Mouse (Mus musculus) spleen, postnatal 10 days (tissue): ENCODE data around the gene Lef1.

Experiments used
- DNase-seq, 2 experiments: peaks; one replicate each; pipeline ENCODE4 v3.0.0; 2021 to 2022; ENCODE audit warnings: low spot score in 2 of 2

Lef1 gene

DNA sequence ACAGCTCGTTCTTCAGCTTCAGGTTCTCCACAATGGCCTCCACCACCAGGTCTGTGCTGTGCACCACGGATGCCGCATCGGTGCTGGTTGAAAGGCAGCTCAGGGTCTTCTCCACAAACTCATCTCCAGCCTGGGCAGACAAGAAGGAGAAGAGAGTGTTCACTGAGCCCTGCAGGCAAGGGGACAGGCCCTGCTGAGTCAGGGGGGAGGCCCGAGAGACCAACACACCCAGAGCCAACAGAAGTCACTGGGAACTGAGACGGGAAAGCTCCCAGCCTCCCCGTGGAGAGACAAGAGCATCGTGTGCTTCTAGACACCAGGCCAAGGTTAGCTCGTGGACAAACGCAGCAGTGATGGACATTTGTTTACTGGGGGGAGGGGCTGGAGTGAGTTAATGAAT, 138.2 kb downstream of the Lef1 start:
- DNase-seq: no peak

DNA sequence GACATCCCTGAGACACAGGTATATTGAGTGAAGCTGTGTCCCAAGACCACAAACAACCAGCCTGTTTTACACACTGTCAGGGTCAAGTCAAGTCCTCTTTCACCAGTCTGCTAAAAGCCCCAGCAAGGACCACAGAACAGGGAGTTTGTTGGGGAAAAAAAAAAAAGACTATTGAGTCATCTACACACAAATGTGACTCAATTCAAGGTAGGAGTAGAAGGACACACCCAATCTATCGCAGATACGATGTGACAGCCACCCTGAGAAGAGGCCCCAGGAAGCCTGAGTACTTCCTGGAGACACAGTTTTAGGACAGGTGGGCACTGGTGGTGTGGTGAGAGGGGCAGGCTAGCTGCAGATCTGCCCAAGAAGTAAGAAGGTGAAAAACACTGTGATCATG, 140.0 kb downstream of the Lef1 start:
- no peak for DNase-seq

DNA sequence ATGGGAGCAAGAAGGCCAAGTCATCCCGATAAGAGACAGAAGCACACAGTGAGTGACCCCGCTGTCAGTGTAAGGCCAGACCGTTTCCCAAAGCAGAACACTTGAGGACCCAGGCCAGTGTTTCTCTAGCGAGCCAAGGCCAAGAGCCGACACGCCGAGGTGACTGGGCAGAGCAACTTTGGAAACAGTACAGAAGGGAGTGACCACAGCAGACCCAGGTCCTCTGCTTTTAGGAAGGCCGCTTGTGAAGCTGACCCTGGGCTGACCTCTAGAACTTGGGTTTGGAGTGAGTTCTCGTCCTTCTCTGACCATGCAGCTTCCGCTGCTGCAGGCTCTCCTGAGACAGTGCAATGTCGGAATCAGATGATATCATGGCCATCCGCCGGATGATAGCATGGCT, 140.7 kb downstream of the Lef1 start:
- DNase-seq: no peak

DNA sequence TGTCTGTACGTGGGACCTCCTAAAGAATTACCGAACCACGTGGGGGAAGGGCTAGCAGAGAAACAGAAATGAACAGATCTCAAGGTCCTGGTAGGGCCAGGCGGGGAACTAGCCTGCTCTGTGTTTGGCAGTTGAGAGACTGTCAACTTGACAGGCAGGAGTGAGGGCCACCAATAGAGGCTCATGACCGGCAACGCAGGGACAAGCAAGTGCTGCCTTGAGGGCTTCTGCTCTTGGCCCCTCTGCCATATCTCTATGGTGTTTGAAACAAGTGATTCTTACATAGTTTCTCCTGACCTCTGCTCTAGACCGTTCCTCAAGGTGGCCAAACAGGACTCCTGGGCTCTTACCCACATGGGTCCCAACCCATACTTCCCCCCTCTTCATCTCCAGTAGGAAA, 141.3 kb downstream of the Lef1 start:
- DNase-seq: no peak

DNA sequence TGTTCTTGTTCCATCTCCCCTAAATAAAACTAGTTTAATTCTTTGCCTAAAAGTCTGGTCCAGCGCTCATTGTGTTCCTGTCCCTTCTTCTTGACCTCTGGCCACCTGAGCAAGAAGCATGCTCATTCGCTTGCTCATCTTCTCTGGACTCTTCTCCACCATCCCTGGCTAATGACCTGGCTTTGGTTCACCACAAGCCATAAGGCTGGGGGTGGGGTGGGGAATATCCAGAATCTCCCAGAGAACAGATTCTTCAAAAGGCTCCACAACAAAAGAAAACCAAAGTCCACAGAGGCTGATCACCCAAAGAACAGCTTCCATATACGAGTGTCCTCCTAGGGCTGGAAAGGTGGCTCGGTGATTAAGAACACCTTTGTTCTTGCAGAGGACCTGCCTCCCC, 144.7 kb downstream of the Lef1 start:
- no peak for DNase-seq

DNA sequence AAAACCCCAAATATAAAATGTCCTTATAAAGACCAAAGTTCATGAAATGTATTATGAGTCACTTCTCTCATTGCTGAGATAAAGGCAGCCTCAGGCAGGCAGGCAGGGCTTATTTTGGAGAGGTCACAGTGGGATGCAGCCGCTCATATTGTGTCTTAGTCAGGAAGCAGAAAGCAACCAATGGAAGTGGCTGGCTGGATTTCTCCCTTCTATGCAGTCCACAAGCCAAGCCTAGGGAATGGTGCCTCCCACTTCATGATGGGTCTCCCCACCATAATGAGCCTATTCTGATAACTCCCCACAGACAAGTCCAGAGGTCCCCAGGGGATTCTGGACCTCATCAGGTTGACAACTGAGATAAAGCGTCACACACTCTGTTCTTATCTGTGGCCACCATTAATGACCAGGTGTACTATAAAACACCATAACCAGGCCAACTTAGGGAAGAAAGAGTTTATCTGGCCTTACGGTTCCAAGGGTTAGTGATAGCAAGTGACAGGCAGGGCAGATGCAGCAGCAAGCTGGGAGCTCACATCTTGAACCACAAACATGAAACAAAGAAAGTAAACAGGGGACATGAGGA, 145.2 kb downstream of the Lef1 start:
- no peak for DNase-seq

DNA sequence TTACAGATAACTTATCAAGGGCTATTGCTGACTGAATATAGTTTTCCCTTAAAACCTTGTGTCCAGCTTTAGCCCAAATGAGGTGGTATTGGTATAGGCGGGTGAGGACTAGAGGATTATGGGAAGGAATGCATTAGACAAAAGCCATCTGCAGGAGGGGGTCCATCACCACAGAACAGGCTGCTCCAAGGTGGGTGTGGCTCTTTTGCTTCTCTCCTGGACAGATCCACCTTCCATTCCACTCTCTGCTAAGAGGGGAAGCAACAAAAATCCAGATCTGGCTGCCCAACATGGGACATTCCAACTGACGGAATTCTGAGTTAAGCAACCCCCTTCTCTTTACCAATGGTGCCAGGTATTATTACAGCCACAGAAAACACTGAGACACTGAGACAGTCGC, 148.7 kb downstream of the Lef1 start:
- no peak for DNase-seq

DNA sequence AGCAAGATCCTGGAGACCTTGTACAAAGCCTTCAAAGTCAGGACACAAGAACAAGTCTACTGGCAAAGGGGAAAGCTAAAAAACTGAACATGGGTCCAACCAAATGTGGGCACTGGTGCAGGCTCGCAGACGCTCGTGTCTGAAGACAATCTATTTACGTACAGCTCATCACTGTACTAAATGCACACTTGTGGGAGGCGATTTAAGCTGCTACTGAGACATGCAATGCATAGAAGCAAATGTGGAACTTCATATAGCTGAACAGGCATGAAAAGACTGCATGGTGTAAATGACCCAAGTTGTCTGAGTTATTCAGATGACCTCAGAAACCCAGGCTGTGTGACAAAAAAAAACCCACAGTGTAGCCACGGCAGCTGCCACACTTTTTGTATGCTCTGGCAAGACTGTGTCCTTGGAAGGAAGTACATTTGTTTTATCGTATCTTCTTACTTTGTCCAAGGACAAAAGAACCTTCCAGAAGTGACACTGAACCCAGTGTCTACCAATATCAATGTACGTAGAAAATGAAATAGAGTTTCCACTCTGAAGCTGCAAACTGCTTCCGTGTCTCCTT, 149.2 kb downstream of the Lef1 start:
- no peak for DNase-seq

DNA sequence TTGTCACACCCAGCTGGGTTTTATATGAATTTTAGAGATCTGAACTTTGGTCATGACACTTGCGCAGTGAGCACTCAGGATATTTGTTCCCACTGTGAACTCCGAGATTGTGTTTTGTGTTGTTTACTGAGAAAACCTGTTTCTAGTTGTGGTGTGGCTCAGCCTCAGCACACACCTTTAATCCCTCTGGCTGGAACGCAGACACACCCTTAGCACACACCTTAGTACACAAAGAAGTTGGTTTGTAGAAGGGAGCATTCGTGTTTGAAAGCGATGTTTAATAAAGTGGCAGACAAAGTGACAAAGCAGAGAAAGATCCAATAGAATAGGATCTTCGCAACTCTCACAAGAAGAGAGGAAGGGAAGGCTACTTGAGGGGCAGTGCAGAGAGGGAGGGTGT, 150.1 kb downstream of the Lef1 start:
- no peak for DNase-seq

DNA sequence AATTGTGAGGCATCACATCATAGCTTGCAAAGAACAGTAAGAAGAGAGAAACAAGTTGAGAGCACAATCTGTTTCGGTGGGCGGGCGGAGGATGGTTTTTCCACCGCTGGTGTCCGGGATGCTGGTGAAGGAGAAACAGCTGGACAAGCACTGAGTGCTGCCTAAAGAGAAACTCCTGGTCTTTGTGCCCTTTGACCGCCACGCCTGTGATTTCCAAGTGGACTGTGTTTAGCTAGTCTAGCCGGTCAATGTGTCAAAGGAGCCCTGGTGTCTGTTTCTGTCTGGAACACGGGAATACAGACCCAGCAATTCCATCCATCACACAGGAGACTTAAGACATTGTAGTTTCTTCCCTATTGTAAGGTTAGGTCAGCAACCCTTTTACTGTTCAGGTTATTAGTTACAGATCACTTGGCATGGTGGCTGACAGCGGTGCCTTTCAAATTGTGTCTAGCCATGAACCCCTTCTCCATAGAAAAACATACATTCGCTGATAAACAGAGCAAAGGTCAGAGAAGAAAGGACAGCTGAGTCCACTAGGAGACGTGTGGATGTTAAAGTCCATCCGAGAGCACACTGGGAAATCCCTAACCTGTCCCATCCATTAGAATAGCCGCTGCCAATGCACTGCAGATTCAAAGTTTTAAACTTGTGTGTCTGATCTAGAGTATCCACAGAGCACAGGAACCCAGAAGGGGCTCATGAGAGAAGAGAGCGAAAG, 153.7 kb downstream of the Lef1 start:
- DNase-seq: no peak

DNA sequence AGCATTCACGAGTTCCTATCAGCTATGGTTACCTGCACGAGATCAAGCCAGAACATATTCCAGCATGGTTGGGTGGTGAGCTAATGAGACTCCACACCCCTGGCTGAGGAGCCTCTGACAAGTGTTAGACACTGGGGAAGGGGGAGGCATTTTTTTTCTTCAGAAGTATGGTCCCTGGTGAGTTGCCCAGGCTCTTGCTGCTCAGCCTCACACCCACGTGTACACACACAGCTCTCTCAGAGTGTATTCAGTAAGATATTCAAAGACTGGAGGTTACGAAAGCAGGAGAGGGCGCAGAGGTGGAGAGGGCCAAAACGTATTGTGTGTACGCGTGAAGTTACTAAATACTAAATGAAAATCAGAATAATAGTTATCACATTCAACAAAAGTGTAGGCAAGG, 155.2 kb downstream of the Lef1 start:
- no peak for DNase-seq

DNA sequence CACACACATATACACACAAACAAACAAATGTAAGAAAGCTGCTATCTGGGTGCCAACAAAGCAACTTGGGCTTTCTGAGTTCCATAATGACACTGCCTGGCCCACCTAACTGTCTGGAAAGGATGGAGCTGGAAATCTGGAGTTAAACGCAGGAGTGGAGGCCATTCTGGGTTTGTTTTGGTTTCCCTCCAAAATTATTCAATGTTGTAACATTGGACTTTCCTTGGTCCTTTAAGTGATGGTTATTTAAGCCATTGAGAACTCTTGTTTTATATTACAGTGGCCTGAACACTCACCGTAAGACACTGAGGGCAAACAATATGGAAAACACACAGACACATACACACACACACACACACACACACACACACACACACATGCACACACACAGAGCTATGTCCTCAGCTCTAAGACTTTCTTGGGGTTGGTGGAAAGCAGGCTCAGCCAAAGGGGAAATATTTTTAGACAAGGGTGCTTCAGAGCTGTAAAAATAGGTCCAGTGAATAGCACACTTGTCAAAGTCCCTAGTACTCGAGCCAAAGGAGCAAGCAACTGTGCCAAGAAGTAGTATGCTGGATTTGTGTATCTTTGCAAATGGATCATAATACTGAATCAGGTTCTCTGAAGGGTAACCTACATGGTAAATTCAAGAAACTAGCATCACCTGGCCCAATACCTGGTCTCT, 156.2 kb downstream of the Lef1 start:
- DNase-seq: no peak

DNA sequence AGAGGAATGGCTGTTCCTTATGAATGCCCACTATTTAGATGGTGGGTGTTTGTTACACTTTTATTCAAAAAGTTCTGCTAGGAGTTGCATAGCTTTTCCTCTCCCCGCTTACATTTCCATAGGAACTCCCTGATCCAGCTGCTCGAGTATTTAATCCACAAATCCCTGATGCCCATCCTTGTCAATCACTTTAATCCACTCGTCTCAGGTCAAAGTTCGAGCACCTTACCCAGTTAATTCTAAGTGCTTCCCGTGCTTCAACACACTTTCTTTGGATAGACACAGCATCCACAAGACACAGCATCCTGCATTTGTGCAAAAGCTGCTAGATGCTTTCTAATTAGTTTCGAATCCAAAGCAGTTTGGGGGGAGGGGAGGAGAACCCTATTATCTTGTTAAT, 160.1 kb downstream of the Lef1 start:
- DNase-seq: no peak

DNA sequence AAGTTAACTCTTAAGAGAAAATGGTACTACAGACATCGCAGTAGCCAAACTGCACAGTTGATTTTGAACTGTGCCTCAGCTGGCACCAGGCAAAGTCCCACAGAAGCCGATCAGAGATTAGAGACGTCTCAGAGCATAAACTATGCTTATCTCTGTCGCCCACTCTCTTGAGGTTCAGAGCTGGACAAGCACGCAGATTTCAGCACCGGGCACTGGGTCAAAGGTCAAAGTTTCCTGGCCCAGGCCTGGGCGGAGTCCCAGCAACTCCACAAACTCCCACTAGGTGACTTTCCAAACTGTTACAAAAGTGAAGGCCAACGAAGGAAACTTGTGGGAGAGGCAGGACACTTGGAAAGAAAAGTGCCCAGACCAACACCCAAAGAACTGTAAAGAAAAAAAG, 160.9 kb downstream of the Lef1 start:
- peak; percentile 25 to 43 for DNase-seq

DNA sequence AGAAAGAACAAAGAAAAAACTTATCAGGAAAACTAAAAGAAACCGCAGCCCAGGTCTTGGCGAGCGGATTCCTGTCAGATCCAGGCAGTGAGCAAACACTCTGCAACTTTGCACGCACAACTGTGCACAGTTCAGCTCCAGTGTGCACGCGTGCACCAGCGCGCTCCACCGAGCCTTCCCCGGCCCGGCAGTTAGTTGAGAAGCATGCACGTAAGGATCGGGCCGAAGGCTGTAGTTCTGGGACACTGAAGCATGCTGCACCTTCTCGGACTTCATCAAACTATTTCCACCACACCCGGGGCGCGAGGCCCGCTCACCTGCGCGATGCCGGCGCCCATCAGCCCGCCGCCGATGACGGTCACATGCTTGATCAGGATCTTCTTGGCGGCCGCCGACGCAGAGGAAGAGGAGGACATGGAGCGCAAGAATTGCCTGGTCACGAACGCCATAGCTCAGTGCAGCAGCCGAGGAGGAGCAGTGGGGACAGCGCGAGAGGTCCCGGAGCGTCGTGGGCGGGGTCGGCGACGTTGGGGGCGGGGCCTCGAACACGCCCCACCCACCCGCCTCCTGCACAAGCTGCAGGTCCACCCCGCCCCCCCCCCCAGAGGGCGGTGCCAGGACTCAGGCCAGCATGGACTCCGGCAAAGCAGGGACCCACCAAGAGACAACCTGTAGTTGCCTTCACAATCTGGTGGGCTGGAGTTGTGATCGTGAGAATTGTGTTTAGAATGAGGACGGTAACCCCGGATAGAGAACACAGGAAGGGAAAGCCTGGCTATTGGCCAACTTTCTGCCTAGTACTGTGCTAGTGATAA, 161.5 kb downstream of the Lef1 start, which contains the start of gene Hadh:
TSS of gene Hadh (minus strand) at position 543 of the 815 bp plus-strand sequence.
- peak; percentile 69 to 86 for DNase-seq

DNA sequence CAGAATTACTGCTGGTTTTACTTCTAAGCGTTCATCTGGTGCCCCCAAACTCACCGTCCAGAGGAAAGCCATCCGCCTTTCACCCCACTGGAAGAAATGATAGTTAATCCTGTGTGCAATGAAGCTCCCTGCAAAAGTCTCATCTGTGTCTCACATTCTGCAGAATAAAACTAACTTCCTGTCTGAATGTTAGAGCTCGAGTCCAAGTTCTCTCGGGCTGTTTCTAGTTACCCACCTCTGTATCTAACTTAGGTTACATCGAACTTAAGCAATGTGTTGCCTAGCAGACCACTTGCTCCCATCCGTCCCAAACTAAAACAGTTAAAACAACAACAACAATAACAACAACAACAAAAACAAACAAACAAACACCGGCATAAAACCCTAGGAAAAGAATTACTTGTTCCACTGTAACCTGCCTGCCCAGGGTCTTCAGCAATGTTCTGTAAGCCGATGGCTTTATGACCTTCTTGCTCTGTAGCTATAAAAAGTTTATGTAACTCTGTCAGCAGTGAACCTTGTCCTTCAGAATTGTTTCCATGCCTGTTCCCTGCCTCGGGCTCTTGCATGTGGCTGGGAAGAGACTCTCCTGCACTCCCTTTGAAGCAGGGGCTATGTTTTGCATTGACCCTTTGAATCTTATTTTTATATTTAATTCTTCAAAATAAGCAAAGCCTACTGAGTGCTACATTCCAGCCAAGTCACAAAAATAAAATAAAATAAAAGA, 162.3 kb downstream of the Lef1 start:
- no peak for DNase-seq
